Mouse (Mus musculus): ENCODE results near the gene Ggta1. TPM values are rescaled to one million over a fixed set of nuclear protein-coding genes. Genes with fewer than 3 reads are reported as not detected.

Gene Ggta1
- total and polyA plus RNA-seq, 3 experiments: 40.5 to 55.8 (median 46.9) TPM

DNA sequence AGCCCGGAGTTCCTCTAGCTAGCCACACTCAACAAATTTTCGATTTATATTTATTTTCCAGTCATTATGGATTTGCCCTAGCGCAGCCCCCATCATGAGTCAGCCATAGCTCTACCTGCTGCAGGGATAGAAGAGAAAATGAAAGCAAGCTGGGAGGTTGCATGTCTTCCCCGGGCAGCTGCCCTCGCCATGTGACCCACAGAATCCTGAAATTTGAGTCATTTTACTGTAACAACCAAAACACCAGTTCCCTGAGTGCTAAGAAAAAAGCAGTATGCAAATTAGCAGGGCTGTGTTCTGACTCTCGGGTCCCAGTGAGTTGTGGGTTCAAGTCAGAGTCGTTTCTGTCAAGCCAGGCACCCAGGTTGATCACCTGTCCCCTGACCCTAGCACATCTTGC lies 15.6 kb downstream of the Ggta1 start (continued):
- TF ChIP-seq IRF4 (IDR thresholded peaks at IDR 0.05; ENCODE audit: low read depth, low read length): peak; percentile 90
- no peak; the same call in none of the 2 replicates for TF ChIP-seq POLR2A (IDR thresholded peaks at IDR 0.05; ENCODE audit: low read depth, low read length)
- peak; percentile 24; the same call in 1 of the 2 replicates for TF ChIP-seq NRF1 (IDR thresholded peaks at IDR 0.05; ENCODE audit: low read depth, low read length)
- no peak for TF ChIP-seq GABPA (IDR thresholded peaks at IDR 0.05; ENCODE audit: insufficient replicate concordance, low read depth, low read length)
- peak; percentile 68; the same call in 1 of the 2 replicates for TF ChIP-seq MAFK (IDR thresholded peaks at IDR 0.05; ENCODE audit: insufficient replicate concordance, low read length)
- no peak for TF ChIP-seq UBTF (IDR thresholded peaks at IDR 0.05; ENCODE audit: low read depth, low read length)
- peak; percentile 95 for TF ChIP-seq MYC (IDR thresholded peaks at IDR 0.05; ENCODE audit: low read depth, low read length)
- peak; percentile 94 for TF ChIP-seq TCF12 (IDR thresholded peaks at IDR 0.05; ENCODE audit: low read depth, low read length)
- TF ChIP-seq ZNF384 (IDR thresholded peaks at IDR 0.05; ENCODE audit: low read depth, low read length): peak; percentile 81

DNA sequence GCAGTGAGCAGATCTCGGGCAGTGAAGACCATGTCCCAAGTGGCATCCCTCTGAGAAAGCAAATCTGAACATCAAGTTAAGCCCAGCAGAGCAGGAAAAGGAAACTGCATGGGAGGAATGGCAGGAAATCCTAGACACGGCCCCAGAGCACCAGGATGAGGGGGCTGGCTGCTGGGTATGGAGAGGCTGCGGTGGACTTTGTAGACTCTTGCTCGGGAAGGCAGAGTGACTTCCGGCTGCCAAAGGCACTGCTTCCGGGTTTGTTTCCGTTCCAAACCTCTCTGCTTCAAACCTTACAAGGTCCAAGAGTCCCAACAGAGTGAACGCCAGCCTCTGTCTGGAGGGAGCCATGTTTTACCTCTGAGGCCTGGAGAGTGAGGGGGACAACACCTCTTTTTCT lies 16.2 kb downstream of the Ggta1 start:
- Histone ChIP-seq H3K36me3 (replicated peaks in 1 of 2; ENCODE audit: control insufficient read depth in 1 of 2, insufficient read depth in 1 of 2, low read length in 1 of 2) (peaks cover 0 to 18% of the 10 kb centered on the region in 2 experiments), H3K4me1 (ENCODE audit: control insufficient read depth in 1 of 2, insufficient read depth in 2 of 2) (peaks cover 44 to 73% of the 10 kb centered on the region in 2 experiments), H3K27ac (ENCODE audit: insufficient read depth, low read depth) (peak overlapping the region; percentile 93), H3K79me2 (replicated peaks; ENCODE audit: control insufficient read depth, extremely low read depth, insufficient read depth, poor library complexity, severe bottlenecking) (peaks cover 62% of the 10 kb centered on the region), H3K4me3 (replicated peaks in 1 of 3; ENCODE audit: low read depth in 2 of 3, low read length in 2 of 3, poor library complexity in 1 of 3) (peak overlapping the region; percentile 10 to 59 (median 49)), H3K4me2 (ENCODE audit: insufficient read depth, low read depth, poor library complexity, severe bottlenecking) (peak overlapping the region; percentile 80), H3K9ac (ENCODE audit: insufficient read depth, low read depth) (peak overlapping the region; percentile 82), H3K27me3 (replicated peaks) (no peaks in the 10 kb centered on the region), H3K9me3 (replicated peaks; ENCODE audit: low read length) (no peaks in the 10 kb centered on the region)
- in situ Hi-C loops (cut with MboI; ENCODE audit: low pct_ligation_motif_present, low pct_unique_long_range_greater_than_20kb, low sequenced_read_pairs) (no loop called here), dilution Hi-C loops (cut with MboI; ENCODE audit: extremely low pct_ligation_motif_present, extremely low pct_unique_long_range_greater_than_20kb, low sequenced_read_pairs) (no loop called here)
- no peak for DNase-seq (ENCODE audit: extremely low read depth)
- TF ChIP-seq KAT2A (IDR thresholded peaks at IDR 0.05; ENCODE audit: insufficient replicate concordance, low read length): 0 out of 2 replicates have a peak, but pooled peaks have one; percentile 19
- no peak for TF ChIP-seq ZNF384 (IDR thresholded peaks at IDR 0.05; ENCODE audit: low read depth, low read length)
- peak; percentile 80; the same call in 1 of the 2 replicates for TF ChIP-seq CHD1 (IDR thresholded peaks at IDR 0.05; ENCODE audit: low read depth, low read length)
- 0 out of 2 replicates have a peak, but pooled peaks have one; percentile 40 for TF ChIP-seq TBP (conservative IDR thresholded peaks at IDR 0.05; ENCODE audit: low read depth, low read length)
- no peak for TF ChIP-seq USF2 (conservative IDR thresholded peaks at IDR 0.05; ENCODE audit: low read depth, low read length)
- no peak for TF ChIP-seq BHLHE40 (IDR thresholded peaks at IDR 0.05; ENCODE audit: low read depth, low read length)
- TF ChIP-seq ELF1 (IDR thresholded peaks at IDR 0.05; ENCODE audit: low read depth, low read length): peak; percentile 89
- TF ChIP-seq HCFC1 (IDR thresholded peaks at IDR 0.05; ENCODE audit: low read depth, low read length): peak; percentile 52; the same call in 1 of the 2 replicates
- 0 out of 2 replicates have a peak, but pooled peaks have one; percentile 35 for TF ChIP-seq UBTF (IDR thresholded peaks at IDR 0.05; ENCODE audit: low read depth, low read length)
- 0 out of 2 replicates have a peak, but pooled peaks have one; percentile 38 for TF ChIP-seq TCF12 (IDR thresholded peaks at IDR 0.05; ENCODE audit: low read depth, low read length)
- TF ChIP-seq PAX5 (IDR thresholded peaks at IDR 0.05; ENCODE audit: low read length): no peak
- peak; percentile 13; the same call in 1 of the 2 replicates for TF ChIP-seq ETS1 (conservative IDR thresholded peaks at IDR 0.05; ENCODE audit: low read depth, low read length)
- no peak; the same call in 1 of the 2 replicates for TF ChIP-seq IRF4 (IDR thresholded peaks at IDR 0.05; ENCODE audit: low read depth, low read length)
- no peak for TF ChIP-seq GABPA (IDR thresholded peaks at IDR 0.05; ENCODE audit: insufficient replicate concordance, low read depth, low read length)
- TF ChIP-seq POLR2A (IDR thresholded peaks at IDR 0.05; ENCODE audit: low read depth, low read length): peak; percentile 36
- no peak for TF ChIP-seq NRF1 (IDR thresholded peaks at IDR 0.05; ENCODE audit: low read depth, low read length)

All from CH12.LX (cell line).